ENCODE assay signal across 1 mouse cellular context in genomic region chr17:88570784-88571183, GRCm38 (mm10).
TF ChIP-seq lines count a peak whose summit lies in the region.

No protein-coding gene starts in this region.

TF ChIP-seq in ES-E14, 5 proteins besides CTCF, POLR2A, EP300 and RAD21 (continued from another document):
- TF ChIP-seq CHD2 (IDR thresholded peaks at IDR 0.05; ENCODE audit: low read depth, low read length): no peak
- no peak for TF ChIP-seq MAFK (IDR thresholded peaks at IDR 0.05; ENCODE audit: insufficient read depth, low read depth, low read length)
- TF ChIP-seq ZC3H11A (IDR thresholded peaks at IDR 0.05; ENCODE audit: borderline replicate concordance, low read depth, low read length): no peak
